Mouse (Mus musculus) heart, postnatal 0 days (tissue): Measurements from ENCODE around the gene Tgm7. TPM values are rescaled to one million over a fixed set of nuclear protein-coding genes. Genes with fewer than 3 reads are reported as not detected.
A peak's percentile ranks its signal among the peaks of the same experiment; 100 is the strongest.

Source experiments
- ATAC-seq: fragments of 200-750 bp; cut with Nextera tagmentation; 2 replicates; pipeline ENCODE4 v1.8.0; 2017; ENCODE audit warnings: low read depth, moderate number of reproducible peaks, moderate library complexity; ENCODE audit not compliant: insufficient read depth
- DNase-seq: peaks from one replicate; pipeline ENCODE4 v3.0.0-alpha.2; 2016; ENCODE audit warnings: low spot score
- H3K27ac ChIP-seq: fragments of 300-500 bp; sonication (generic); 2 replicates; pipeline ENCODE4 v1.5.1; 2014; ENCODE audit warnings: low read depth, mild to moderate bottlenecking
- H3K27me3 ChIP-seq: fragments of 300-500 bp; sonication (generic); 2 replicates; pipeline ENCODE4 v1.6.1; 2014; ENCODE audit warnings: low read length, mixed read lengths; ENCODE audit not compliant: control insufficient read depth, insufficient read depth
- H3K36me3 ChIP-seq: fragments of 300-500 bp; sonication (generic); replicated peaks from 2 replicates; pipeline ENCODE4 v1.6.1; 2014; ENCODE audit warnings: low read length, mixed read lengths; ENCODE audit not compliant: control insufficient read depth, insufficient read depth
- H3K4me1 ChIP-seq: fragments of 300-500 bp; sonication (generic); 2 replicates; pipeline ENCODE4 v1.6.1; 2014; ENCODE audit warnings: antibody characterized with exemption; ENCODE audit not compliant: control insufficient read depth, insufficient read depth
- H3K4me2 ChIP-seq: fragments of 300-500 bp; sonication (generic); 2 replicates; pipeline ENCODE4 v1.6.1; 2014; ENCODE audit warnings: low read depth, mild to moderate bottlenecking, low read length, moderate library complexity
- H3K4me3 ChIP-seq: fragments of 300-500 bp; sonication (generic); 2 replicates; pipeline ENCODE4 v1.5.1; 2014; ENCODE audit warnings: low read depth, low read length
- H3K9ac ChIP-seq: fragments of 300-500 bp; sonication (generic); replicated peaks from 2 replicates; pipeline ENCODE4 v1.6.1; 2014; ENCODE audit warnings: low read depth, low read length, mixed read lengths
- H3K9me3 ChIP-seq: fragments of 300-500 bp; sonication (generic); replicated peaks from 2 replicates; pipeline ENCODE4 v1.6.1; 2016; ENCODE audit warnings: low read length; ENCODE audit not compliant: control insufficient read depth
- CTCF ChIP-seq: IDR thresholded peaks from 2 replicates; pipeline ENCODE4 v1.5.1; 2016; ENCODE audit warnings: antibody characterized with exemption, control low read depth, low read depth
- EP300 ChIP-seq: IDR thresholded peaks from 2 replicates; pipeline ENCODE4 v1.6.1; 2016; ENCODE audit warnings: antibody characterized with exemption, low read depth
- WGBS: fragments of 180-500 bp; shearing (Covaris S2); extraction: QIAGEN DNeasy Blood & Tissue Kit; methylation state at CpG from one replicate; pipeline ENCODE4 v1.1.7; 2014; 5-methylcytosine and 5-hydroxymethylcytosine counted together
- polyA plus RNA-seq: library from polyadenylated mRNA; unstranded; fragments of >200 nt; fragmentation: Nextera tagmentation; extraction: Ambion mirVana; gene quantifications from 2 replicates; pipeline ENCODE4 v1.2.1, GENCODE M21; 2015
- total RNA-seq: library from RNA; depleted of rRNA; stranded (reverse); fragments of >200 nt; gene quantifications from 2 replicates; pipeline ENCODE4 v1.2.3, GENCODE M21; 2014; ENCODE audit warnings: low replicate concordance; rRNA removed

Tgm7 gene
- total RNA-seq (not detected in 2 replicates), polyA plus RNA-seq (not detected in 2 replicates)

- ATAC-seq (no peak), DNase-seq (no peak)
- no peak within 1 kb of the TSS for H3K27ac ChIP-seq
- WGBS = 92% methylated on average over 4 of the region's 4 CpGs
- H3K4me1 ChIP-seq = no peaks in the 10 kb centered on the region
- H3K27me3 ChIP-seq = no peaks in the 10 kb centered on the region
- no peak within 1 kb of the TSS for H3K4me3 ChIP-seq
- TF ChIP-seq CTCF (no peak), EP300 (no peak)
- H3K9ac ChIP-seq = no peak within 1 kb of the TSS
- no peaks in the 10 kb centered on the region for H3K36me3 ChIP-seq
- no peak within 1 kb of the TSS for H3K4me2 ChIP-seq
- no peaks in the 10 kb centered on the region for H3K9me3 ChIP-seq
Measured at GRCm38 (mm10) chr2:121109695-121110094, at the start of gene Tgm7. Gene Tgm7, minus strand, starts transcription at chr2:121109795.

- Histone ChIP-seq H3K4me3 (no peak overlapping the region), H3K36me3 (peaks cover 59% of the 10 kb centered on the region), H3K4me2 (no peak overlapping the region), H3K4me1 (no peaks in the 10 kb centered on the region), H3K27me3 (no peaks in the 10 kb centered on the region), H3K9me3 (no peaks in the 10 kb centered on the region), H3K27ac (no peak overlapping the region), H3K9ac (no peak overlapping the region)
- TF ChIP-seq EP300 (no peak), CTCF (0 out of 2 replicates have a peak, but pooled peaks have one; percentile 26)
- no peak for ATAC-seq
- DNase-seq = no peak
- WGBS = 84% methylated on average over 3 of the region's 3 CpGs
Measured at GRCm38 (mm10) chr2:121153100-121153499, 43.5 kb upstream of the Tgm7 start.

- DNase-seq (no peak), ATAC-seq (no peak)
- no peak overlapping the region for H3K4me2 ChIP-seq
- no peaks in the 10 kb centered on the region for H3K4me1 ChIP-seq
- no peaks in the 10 kb centered on the region for H3K27me3 ChIP-seq
- H3K9ac ChIP-seq = no peak overlapping the region
- no peak overlapping the region for H3K4me3 ChIP-seq
- no peaks in the 10 kb centered on the region for H3K9me3 ChIP-seq
- WGBS = 77% methylated on average over 5 of the region's 5 CpGs
- H3K27ac ChIP-seq = no peak overlapping the region
- peaks cover 58% of the 10 kb centered on the region for H3K36me3 ChIP-seq
- no peak for TF ChIP-seq EP300
- TF ChIP-seq CTCF = no peak
Measured at GRCm38 (mm10) chr2:121149679-121150078, 40.1 kb upstream of the Tgm7 start.

GRCm38 (mm10) chr2:121142415-121142814, 32.8 kb upstream of the Tgm7 start:
- 54% methylated on average over 2 of the region's 2 CpGs for WGBS
- DNase-seq = no peak
- ATAC-seq = no peak
- Histone ChIP-seq H3K27me3 (no peaks in the 10 kb centered on the region), H3K4me1 (peaks cover 21% of the 10 kb centered on the region), H3K36me3 (peaks cover 39% of the 10 kb centered on the region), H3K9me3 (no peaks in the 10 kb centered on the region), H3K4me2 (no peak overlapping the region), H3K9ac (no peak overlapping the region), H3K4me3 (no peak overlapping the region), H3K27ac (no peak overlapping the region)
- TF ChIP-seq EP300 (no peak), CTCF (no peak)

GRCm38 (mm10) chr2:121141216-121142035, 31.8 kb upstream of the Tgm7 start:
- Histone ChIP-seq H3K9me3 (no peaks in the 10 kb centered on the region), H3K9ac (peak overlapping the region; percentile 69), H3K27me3 (no peaks in the 10 kb centered on the region), H3K4me3 (peak overlapping the region; percentile 61), H3K4me1 (peaks cover 21% of the 10 kb centered on the region), H3K4me2 (peak overlapping the region; percentile 89), H3K27ac (peak overlapping the region; percentile 99), H3K36me3 (peaks cover 32% of the 10 kb centered on the region; the same call in 1 of the 2 replicates)
- TF ChIP-seq CTCF (no peak), EP300 (no peak)
- no peak for DNase-seq
- ATAC-seq = no peak
- 67% methylated on average over 16 of the region's 16 CpGs for WGBS
